Mouse (Mus musculus) lung, adult 2 months (tissue): Measurements from ENCODE around the gene Saysd1. TPM values are rescaled to one million over a fixed set of nuclear protein-coding genes. Genes with fewer than 3 reads are reported as not detected.

ENCODE experiments used
- DNase-seq: peaks from one replicate; pipeline ENCODE4 v3.0.0; 2022
- H3K4me1 ChIP-seq: fragments of 200-500 bp; 2 replicates; pipeline ENCODE4 v1.6.1; 2011; ENCODE audit warnings: low read length; ENCODE audit not compliant: control insufficient read depth, insufficient read depth
- H3K4me3 ChIP-seq: fragments of 200-500 bp; replicated peaks from 2 replicates; pipeline ENCODE3; 2011; ENCODE audit warnings: low read depth, mild to moderate bottlenecking, control low read depth, low read length; ENCODE audit errors: extremely low read depth
- CTCF ChIP-seq: fragments of 200-500 bp; IDR thresholded peaks from 2 replicates; pipeline ENCODE4 v1.5.1; 2011; ENCODE audit warnings: mild to moderate bottlenecking, low read length, control low read depth; ENCODE audit not compliant: insufficient read depth
- POLR2A ChIP-seq: fragments of 200-500 bp; IDR thresholded peaks from 2 replicates; pipeline ENCODE4 v1.6.1; 2011; ENCODE audit warnings: low read depth, mild to moderate bottlenecking, control low read depth, low read length, borderline replicate concordance; ENCODE audit errors: extremely low read depth
- WGBS: fragments of 180-500 bp; shearing (Covaris S2); methylation state at CpG from one replicate; pipeline ENCODE4 v1.1.7; 2018; 5-methylcytosine and 5-hydroxymethylcytosine counted together
- polyA plus RNA-seq: library from polyadenylated mRNA; depleted of rRNA; stranded (reverse); fragments of >200 nt; gene quantifications from 2 replicates; pipeline ENCODE4 v1.2.3, GENCODE M21; 2012

Gene Saysd1
- polyA plus RNA-seq, 1 experiment = 9.9 TPM

GRCm38 (mm10) chr14:20093493-20093892, 44.8 kb downstream of the Saysd1 start:
- 17% methylated on average over 7 of the region's 7 CpGs for WGBS
- H3K4me1 ChIP-seq = peaks cover 8% of the 10 kb centered on the region
- no peak for TF ChIP-seq POLR2A
- no peak for TF ChIP-seq CTCF
- no peak for DNase-seq
- no peak overlapping the region for H3K4me3 ChIP-seq

- TF ChIP-seq CTCF (no peak), POLR2A (no peak)
- H3K4me1 ChIP-seq = peaks cover 5% of the 10 kb centered on the region; the same call in 1 of the 2 replicates
- DNase-seq = no peak
- no peak overlapping the region for H3K4me3 ChIP-seq
Measured at GRCm38 (mm10) chr14:20084335-20084734, 54.0 kb downstream of the Saysd1 start.

- TF ChIP-seq POLR2A (peak; percentile 70), CTCF (no peak)
- 1% methylated on average over 56 of the region's 56 CpGs for WGBS
Measured at GRCm38 (mm10) chr14:20082536-20083325, 55.6 kb downstream of the Saysd1 start.

GRCm38 (mm10) chr14:20081937-20082533, 56.3 kb downstream of the Saysd1 start:
- Histone ChIP-seq H3K4me3 (no peak overlapping the region), H3K4me1 (peaks cover 5% of the 10 kb centered on the region; the same call in 1 of the 2 replicates)
- no peak for DNase-seq
- 51% methylated on average over 5 of the region's 5 CpGs for WGBS
- TF ChIP-seq CTCF = no peak
- TF ChIP-seq POLR2A = no peak

More at GRCm38 (mm10) chr14:20082536-20083325, 55.6 kb downstream of the Saysd1 start:
- peaks cover 5% of the 10 kb centered on the region; the same call in 1 of the 2 replicates for H3K4me1 ChIP-seq
- DNase-seq = peak; percentile 95
- peak overlapping the region; percentile 79 for H3K4me3 ChIP-seq

GRCm38 (mm10) chr14:20081084-20081483, 57.2 kb downstream of the Saysd1 start:
- peaks cover 5% of the 10 kb centered on the region; the same call in 1 of the 2 replicates for H3K4me1 ChIP-seq
- no peak for DNase-seq
- 72% methylated on average over 1 of the region's 1 CpGs for WGBS
- TF ChIP-seq POLR2A (no peak), CTCF (no peak)
- no peak overlapping the region for H3K4me3 ChIP-seq

- Histone ChIP-seq H3K4me3 (no peak overlapping the region), H3K4me1 (0 out of 2 replicates have a peak, but pooled peaks cover 2% of the 10 kb centered on the region)
- no peak for DNase-seq
- WGBS = 80% methylated on average over 6 of the region's 6 CpGs
- TF ChIP-seq POLR2A = no peak
- no peak for TF ChIP-seq CTCF
Measured at GRCm38 (mm10) chr14:20077181-20077580, 61.2 kb downstream of the Saysd1 start.

- 90% methylated on average over 7 of the region's 7 CpGs for WGBS
- Histone ChIP-seq H3K4me3 (no peak overlapping the region), H3K4me1 (no peaks in the 10 kb centered on the region)
- DNase-seq = no peak
- TF ChIP-seq CTCF (no peak), POLR2A (no peak)
Measured at GRCm38 (mm10) chr14:20075544-20075943, 62.8 kb downstream of the Saysd1 start.

GRCm38 (mm10) chr14:20074759-20075158, 63.6 kb downstream of the Saysd1 start:
- TF ChIP-seq POLR2A (no peak), CTCF (no peak)
- no peak overlapping the region for H3K4me3 ChIP-seq
- H3K4me1 ChIP-seq = no peaks in the 10 kb centered on the region
- no peak for DNase-seq
- WGBS = 67% methylated on average over 1 of the region's 1 CpGs

- Histone ChIP-seq H3K4me3 (no peak overlapping the region), H3K4me1 (no peaks in the 10 kb centered on the region)
- TF ChIP-seq CTCF (peak; percentile 79), POLR2A (no peak)
- DNase-seq = no peak
Measured at GRCm38 (mm10) chr14:20070629-20071028, 67.7 kb downstream of the Saysd1 start.

GRCm38 (mm10) chr14:20068365-20068764, 70.0 kb downstream of the Saysd1 start:
- TF ChIP-seq POLR2A = no peak
- no peak for TF ChIP-seq CTCF
- Histone ChIP-seq H3K4me3 (no peak overlapping the region), H3K4me1 (no peaks in the 10 kb centered on the region)
- WGBS = 87% methylated on average over 2 of the region's 2 CpGs
- DNase-seq = no peak
